Mouse (Mus musculus): Measurements from ENCODE around the gene Tmed4. TPM values are rescaled to one million over a fixed set of nuclear protein-coding genes. Genes with fewer than 3 reads are reported as not detected.

Gene Tmed4
- total and polyA plus RNA-seq, 3 experiments = 60.9 to 66.5 TPM; not detected in 1

- TF ChIP-seq SIN3A (IDR thresholded peaks at IDR 0.05; ENCODE audit: low read length) (peak; percentile 98), MAFK (IDR thresholded peaks at IDR 0.05; ENCODE audit: borderline replicate concordance, low read depth, low read length) (no peak), SMC3 (IDR thresholded peaks at IDR 0.05; ENCODE audit: low read depth, low read length) (no peak), ZC3H11A (IDR thresholded peaks at IDR 0.05; ENCODE audit: low read depth, low read length) (no peak), POLR2AphosphoS5 (IDR thresholded peaks at IDR 0.05; ENCODE audit: borderline replicate concordance, low read depth, low read length) (no peak), USF2 (IDR thresholded peaks at IDR 0.05; ENCODE audit: borderline replicate concordance in 1 of 2, insufficient read depth in 1 of 2, low read depth in 1 of 2, low read length in 2 of 2) (no peak), TCF12 (IDR thresholded peaks at IDR 0.05; ENCODE audit: low read depth, low read length) (peak; percentile 70), HCFC1 (IDR thresholded peaks at IDR 0.05; ENCODE audit: low read depth, low read length) (peak; percentile 99), GATA1 (IDR thresholded peaks at IDR 0.05; ENCODE audit: low read depth, low read length) (peak; percentile 90), EP300 (IDR thresholded peaks at IDR 0.05; ENCODE audit: low read depth in 1 of 2, low read length in 2 of 2) (no peak), MAZ (IDR thresholded peaks at IDR 0.05; ENCODE audit: low read depth, low read length) (no peak), ZNF384 (IDR thresholded peaks at IDR 0.05; ENCODE audit: low read depth, low read length) (no peak), TAL1 (IDR thresholded peaks at IDR 0.05; ENCODE audit: low read length) (peak; percentile 73), USF1 (IDR thresholded peaks at IDR 0.05; ENCODE audit: low read depth, low read length) (peak; percentile 58; the same call in 1 of the 2 replicates), CHD1 (IDR thresholded peaks at IDR 0.05; ENCODE audit: low read depth, low read length) (no peak), POLR2AphosphoS2 (IDR thresholded peaks at IDR 0.05; ENCODE audit: low read length) (peak; percentile 97), NRF1 (IDR thresholded peaks at IDR 0.05; ENCODE audit: insufficient read depth, low read depth, low read length, poor library complexity, severe bottlenecking) (peak; percentile 91), CTCF (IDR thresholded peaks at IDR 0.05 in 2 of 3, conservative IDR thresholded peaks at IDR 0.05 in 1 of 3; ENCODE audit: control insufficient read depth in 1 of 3, insufficient read depth in 1 of 3, low read depth in 2 of 3, low read length in 3 of 3, poor library complexity in 1 of 3, severe bottlenecking in 1 of 3) (0 out of 6 replicates have a peak, but pooled peaks of 1 of the 3 experiments have one; percentile 2)
Observed at GRCm38 (mm10) chr11:6267320-6268254, 7.1 kb downstream of the Tmed4 start, which contains the start of gene Ddx56 (continued).

GRCm38 (mm10) chr11:6266621-6267020 is 8.0 kb downstream of the Tmed4 start:
- Histone ChIP-seq H3K9me3 (replicated peaks; ENCODE audit: insufficient read depth, low read length) (no peaks in the 10 kb centered on the region), H3K36me3 (ENCODE audit: control insufficient read depth in 1 of 2, insufficient read depth in 2 of 2, low read length in 2 of 2) (peaks cover 12 to 17% of the 10 kb centered on the region in 2 experiments), H3K9ac (ENCODE audit: control insufficient read depth, low read depth, low read length, poor library complexity, severe bottlenecking) (peak overlapping the region; percentile 79), H3K4me1 (ENCODE audit: control insufficient read depth in 1 of 2, insufficient read depth in 2 of 2, low read length in 2 of 2) (peaks cover 0 to 14% of the 10 kb centered on the region in 2 experiments; a peak in 3 of 4 replicates), H3K27ac (ENCODE audit: control insufficient read depth, low read depth, low read length) (no peak overlapping the region), H3K27me3 (ENCODE audit: control insufficient read depth in 1 of 2, insufficient read depth in 2 of 2, low read length in 2 of 2) (no peaks in the 10 kb centered on the region), H3K4me3 (ENCODE audit: control insufficient read depth in 1 of 2, insufficient read depth in 1 of 2, low read depth in 2 of 2, low read length in 2 of 2) (peak overlapping the region; percentile 62 to 71), H3K79me2 (ENCODE audit: control insufficient read depth, insufficient read depth, low read length, poor library complexity) (peaks cover 21% of the 10 kb centered on the region)
- TF ChIP-seq ZKSCAN1 (IDR thresholded peaks at IDR 0.05; ENCODE audit: low read depth, low read length) (no peak), CHD2 (IDR thresholded peaks at IDR 0.05; ENCODE audit: low read length) (no peak), POLR2A (IDR thresholded peaks at IDR 0.05; ENCODE audit: control insufficient read depth in 1 of 2, insufficient read depth in 1 of 2, low read depth in 1 of 2, low read length in 2 of 2, poor library complexity in 1 of 2) (0 out of 4 replicates have a peak, but pooled peaks of 1 of the 2 experiments have one; percentile 26), KAT2A (conservative IDR thresholded peaks at IDR 0.05; ENCODE audit: low read depth, low read length) (no peak), USF1 (IDR thresholded peaks at IDR 0.05; ENCODE audit: low read depth, low read length) (no peak), TBP (IDR thresholded peaks at IDR 0.05; ENCODE audit: low read depth, low read length) (no peak), NELFE (IDR thresholded peaks at IDR 0.05; ENCODE audit: low read depth, low read length) (no peak), CTCF (IDR thresholded peaks at IDR 0.05 in 2 of 3, conservative IDR thresholded peaks at IDR 0.05 in 1 of 3; ENCODE audit: control insufficient read depth in 1 of 3, insufficient read depth in 1 of 3, low read depth in 2 of 3, low read length in 3 of 3, poor library complexity in 1 of 3, severe bottlenecking in 1 of 3) (no peak), TAL1 (IDR thresholded peaks at IDR 0.05; ENCODE audit: low read length) (no peak)
- no peak for DNase-seq (ENCODE audit: low read depth, low spot score)

All from MEL (cell line).